Mouse (Mus musculus) CD4-positive, CD25-positive, alpha-beta regulatory T cell, adult 2 months (primary cell): ENCODE data around the gene Gstm5.
A peak's percentile ranks its signal among the peaks of the same experiment; 100 is the strongest.

Experiments used
- DNase-seq: peaks from one replicate; pipeline ENCODE4 v3.0.0-alpha.2; 2012; ENCODE audit warnings: low read depth, low spot score

The Gstm5 gene

GRCm38 (mm10) chr3:107931670-107932069 lies 36.0 kb downstream of the Gstm5 start, which contains the start of gene Gstm7:
Gstm7 (minus strand) TSS chr3:107931817.
- DNase-seq: peak; percentile 80

GRCm38 (mm10) chr3:107932128-107932527 lies 36.5 kb downstream of the Gstm5 start:
- DNase-seq: no peak

GRCm38 (mm10) chr3:107935268-107935667 lies 39.6 kb downstream of the Gstm5 start:
- DNase-seq: no peak

GRCm38 (mm10) chr3:107935888-107936287 lies 40.3 kb downstream of the Gstm5 start:
- no peak for DNase-seq

GRCm38 (mm10) chr3:107939403-107939802 lies 43.8 kb downstream of the Gstm5 start:
- DNase-seq: peak; percentile 55

- DNase-seq: no peak
Measured at GRCm38 (mm10) chr3:107939830-107940229, 44.2 kb downstream of the Gstm5 start.

- DNase-seq: no peak
Measured at GRCm38 (mm10) chr3:107940524-107940923, 44.9 kb downstream of the Gstm5 start.

GRCm38 (mm10) chr3:107941261-107941660 lies 45.6 kb downstream of the Gstm5 start:
- DNase-seq: no peak

- no peak for DNase-seq
Measured at GRCm38 (mm10) chr3:107943239-107943990, 47.8 kb downstream of the Gstm5 start, which contains the start of gene Gstm6. Gstm6 (minus strand) TSS chr3:107943749.

GRCm38 (mm10) chr3:107945729-107946128 lies 50.1 kb downstream of the Gstm5 start:
- DNase-seq: peak; percentile 24
